Mouse (Mus musculus): ENCODE results near the gene Ryr1.

Ryr1 gene

DNA sequence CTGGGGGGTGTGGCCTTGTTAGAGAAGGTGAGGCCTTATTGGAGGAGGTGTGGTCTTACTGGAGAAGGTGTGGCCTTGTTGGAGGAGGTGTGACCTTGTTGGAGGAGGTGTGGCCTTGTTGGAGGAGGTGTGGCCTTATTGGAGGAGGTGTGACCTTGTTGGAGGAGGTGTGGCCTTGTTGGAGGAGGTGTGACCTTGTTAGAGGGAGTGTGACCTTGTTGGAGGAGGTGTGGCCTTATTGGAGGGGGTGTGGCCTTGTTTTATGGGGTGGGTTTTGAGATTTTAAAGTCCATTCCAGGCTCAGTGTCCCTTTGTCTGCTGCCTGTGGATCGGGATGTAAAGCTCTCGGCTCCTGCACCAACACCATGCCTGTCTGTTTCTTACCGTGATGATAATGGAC is 40.6 kb downstream of the Ryr1 start:
- CTCF ChIA-PET, result no interaction called here

DNA sequence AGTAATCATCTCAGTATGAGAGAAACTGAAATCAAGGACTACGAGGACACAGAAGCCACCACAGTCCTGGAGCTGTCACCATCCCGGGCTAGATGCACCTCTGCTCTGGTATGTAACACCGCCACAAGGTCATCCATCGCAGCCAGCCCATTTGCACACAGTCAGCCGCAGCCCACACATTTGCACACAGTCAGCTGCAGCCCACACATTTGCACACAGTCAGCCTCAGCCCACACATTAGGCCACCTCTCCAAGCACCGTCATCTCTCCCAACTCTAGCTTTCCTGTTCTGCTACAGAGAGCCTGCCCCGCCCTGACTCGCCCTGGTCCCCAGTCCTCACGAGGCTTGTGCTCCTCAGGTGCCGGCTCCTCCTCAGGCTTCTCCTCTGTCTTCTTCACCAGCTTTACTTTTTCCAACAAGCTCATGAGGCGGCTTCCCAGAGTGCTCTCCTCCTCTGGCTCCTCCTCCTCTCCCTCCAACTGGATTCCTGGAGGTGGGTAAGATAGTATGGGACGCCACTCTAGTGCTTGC is 45.5 kb downstream of the Ryr1 start:
- CTCF ChIA-PET, result interaction anchor here (0.7 kb wide), 1 partner anchor 283 kb away, joined by 10 read pairs; no protein-coding TSS in a partner anchor

DNA sequence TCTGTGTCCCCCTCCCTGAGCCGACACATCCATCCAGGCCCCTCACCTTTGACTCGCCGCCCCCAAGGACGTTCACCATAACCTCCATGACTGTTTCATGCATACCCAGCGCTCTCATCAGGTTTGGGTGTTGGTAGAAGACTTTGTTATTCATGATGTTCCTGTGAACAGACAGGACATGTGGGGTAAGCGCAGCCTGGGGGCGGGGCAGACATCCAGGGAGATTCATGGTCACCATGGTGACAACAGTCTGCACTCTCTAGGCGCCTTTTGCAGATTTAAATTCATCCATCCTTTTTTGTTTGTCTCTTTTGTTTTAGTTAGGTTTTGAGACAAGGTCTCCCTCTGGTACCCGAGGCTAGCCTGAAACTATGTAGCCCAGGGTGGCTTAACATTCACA is 48.0 kb downstream of the Ryr1 start:
- CTCF ChIA-PET, result no interaction called here

DNA sequence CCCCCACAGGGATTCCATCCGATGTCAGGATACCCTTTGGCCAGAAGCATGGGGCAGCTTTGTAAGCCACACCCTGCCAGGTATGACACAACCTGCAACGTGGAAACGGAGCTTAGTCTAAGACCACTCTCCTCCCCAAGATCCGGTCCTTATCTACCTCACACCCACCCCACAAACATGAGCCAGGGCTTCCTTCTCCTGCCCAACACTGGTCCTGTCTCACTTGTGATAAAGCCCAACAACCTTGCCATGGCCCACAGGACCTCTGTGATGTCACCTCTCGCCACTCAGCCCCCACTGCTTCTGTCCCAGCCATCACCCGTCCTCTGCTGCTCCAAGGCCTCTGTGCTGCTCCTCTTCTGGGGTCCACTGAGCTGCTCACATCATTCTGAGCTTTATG is 49.8 kb downstream of the Ryr1 start:
- CTCF ChIA-PET, result no interaction called here

DNA sequence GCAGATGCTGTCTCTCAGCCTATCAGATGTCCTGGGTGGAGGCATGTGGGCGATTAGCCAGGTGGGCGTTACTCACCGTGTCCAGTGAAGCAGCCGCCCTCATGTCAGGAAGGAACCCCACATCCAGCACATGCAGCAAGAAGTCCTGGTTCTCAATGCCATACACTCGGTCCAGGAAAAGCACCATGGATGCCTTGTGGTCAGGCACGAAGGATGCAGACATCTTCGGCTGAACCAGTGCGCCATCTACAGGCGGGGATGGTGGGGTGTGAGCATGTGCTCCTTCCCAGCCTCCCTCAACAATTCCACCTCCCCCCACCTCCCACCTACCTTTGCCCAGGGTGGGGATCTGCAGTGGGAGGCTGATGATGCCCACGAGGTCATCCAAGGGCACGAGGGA is 52.3 kb downstream of the Ryr1 start:
- CTCF ChIA-PET, result interaction anchor here (0.6 kb wide), 1 partner anchor 78 kb away, joined by 8 read pairs; no protein-coding TSS in a partner anchor

DNA sequence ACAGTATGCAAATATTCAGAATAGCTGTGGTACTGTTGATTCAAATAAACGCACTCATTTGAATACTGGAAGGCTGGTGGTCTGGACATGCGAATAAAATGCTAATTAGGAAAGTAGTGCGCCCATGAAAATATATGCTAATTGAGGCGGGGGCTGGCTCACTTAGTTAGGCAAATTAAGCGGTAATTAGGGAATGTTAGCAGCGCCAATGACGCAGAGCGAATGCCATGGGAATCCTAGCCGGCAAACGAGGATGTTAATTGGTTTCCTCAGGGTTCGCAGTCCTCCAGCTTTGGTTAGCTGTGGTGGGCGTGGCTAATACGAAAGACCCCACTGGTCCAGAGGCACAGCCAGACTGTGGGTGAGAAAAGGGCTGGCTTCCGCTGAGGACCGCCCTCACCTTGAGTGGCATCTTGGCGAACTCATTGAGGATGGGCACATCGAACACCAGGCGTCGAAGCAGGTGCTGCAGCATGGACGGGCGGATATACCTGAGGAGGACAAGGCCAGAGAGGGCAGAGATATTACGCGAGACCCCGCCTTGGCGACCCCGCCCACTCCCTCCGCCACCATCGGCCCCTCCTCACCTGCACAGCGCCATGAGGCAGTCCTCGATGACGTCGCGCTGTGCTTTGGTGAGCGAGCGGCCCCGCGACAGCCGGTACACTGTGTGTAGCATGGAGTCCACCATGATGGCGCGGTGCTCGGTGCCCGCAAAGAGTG is 53.6 kb downstream of the Ryr1 start:
- CTCF ChIA-PET, result no interaction called here

DNA sequence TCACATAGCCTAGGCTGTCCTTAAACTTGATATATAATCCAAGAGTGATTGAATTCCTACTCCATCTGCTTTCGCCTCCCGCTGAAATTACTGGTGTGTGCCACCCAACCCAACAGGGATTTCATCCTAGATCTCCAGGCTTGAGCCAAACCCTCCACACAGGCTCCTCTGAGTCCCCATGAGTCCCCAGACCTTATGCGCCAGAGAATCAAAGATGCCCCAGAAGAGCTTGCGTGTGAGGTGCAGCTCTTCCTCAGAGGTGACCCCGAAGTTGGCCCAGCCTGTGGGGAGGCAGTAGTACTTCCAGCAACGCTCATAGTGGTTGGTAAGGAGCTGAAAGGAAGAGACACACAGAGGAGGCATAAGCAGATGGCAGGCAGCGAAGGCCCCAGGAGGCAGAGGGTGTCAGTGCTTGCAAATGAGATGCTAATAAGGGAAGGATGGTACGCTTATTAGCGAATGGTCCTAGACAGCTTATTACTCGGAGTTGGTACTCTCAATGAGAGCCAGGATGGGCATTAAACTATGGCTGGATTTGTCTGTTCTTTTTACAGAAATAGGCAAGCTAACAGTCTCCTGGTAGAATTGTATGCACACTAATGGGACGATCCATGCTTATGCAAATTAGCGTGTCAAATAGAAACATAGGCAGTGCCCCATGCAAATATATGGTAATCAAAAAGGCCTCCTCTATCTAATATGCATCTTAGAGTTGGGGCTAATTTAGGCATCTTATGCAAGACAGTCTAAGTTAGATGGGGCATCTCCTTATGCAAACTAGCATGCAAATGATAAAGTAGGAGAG is 54.4 kb downstream of the Ryr1 start:
- CTCF ChIA-PET, result no interaction called here

DNA sequence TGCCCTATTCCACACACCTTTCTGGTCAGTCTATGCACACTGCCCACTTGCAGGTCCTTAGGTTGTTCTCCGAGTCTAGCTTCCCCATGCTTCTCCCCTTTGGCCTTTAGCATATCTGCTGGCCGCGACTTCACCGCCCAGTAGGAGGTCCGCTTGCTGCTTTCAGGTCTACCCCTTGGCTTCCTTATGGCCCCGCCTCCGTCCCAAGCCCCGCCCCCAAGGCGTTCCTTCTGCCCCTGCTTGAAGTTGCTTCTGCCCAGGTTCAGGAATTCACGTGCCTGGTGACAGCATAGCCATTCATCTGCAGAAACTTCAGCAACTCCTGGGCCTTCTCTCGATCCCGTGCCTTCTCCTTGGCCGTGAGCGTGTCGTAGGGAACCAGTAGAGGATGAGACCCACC is 57.2 kb downstream of the Ryr1 start:
- CTCF ChIA-PET, result no interaction called here

DNA sequence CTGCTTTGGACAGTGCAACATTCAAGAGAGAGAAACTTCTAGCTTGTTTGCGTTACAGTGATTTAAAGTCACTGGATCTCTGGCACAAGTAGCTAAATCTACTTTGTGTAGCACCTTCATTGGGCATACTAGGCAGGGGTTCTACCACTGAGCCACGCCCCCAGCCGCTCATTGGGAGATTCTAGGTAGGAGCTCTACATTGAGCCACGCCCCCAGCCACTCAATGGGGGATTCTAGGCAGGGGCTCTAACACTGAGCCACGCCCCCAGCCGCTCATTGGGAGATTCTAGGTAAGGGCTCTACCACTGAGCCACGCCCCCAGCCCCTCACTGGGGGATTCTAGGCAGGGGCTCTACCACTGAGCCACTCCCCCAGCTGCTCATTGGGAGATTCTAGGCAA is 61.5 kb downstream of the Ryr1 start:
- CTCF ChIA-PET, result interaction anchor here (0.5 kb wide), 1 partner anchor 196 kb away, joined by 6 read pairs; no protein-coding TSS in a partner anchor

DNA sequence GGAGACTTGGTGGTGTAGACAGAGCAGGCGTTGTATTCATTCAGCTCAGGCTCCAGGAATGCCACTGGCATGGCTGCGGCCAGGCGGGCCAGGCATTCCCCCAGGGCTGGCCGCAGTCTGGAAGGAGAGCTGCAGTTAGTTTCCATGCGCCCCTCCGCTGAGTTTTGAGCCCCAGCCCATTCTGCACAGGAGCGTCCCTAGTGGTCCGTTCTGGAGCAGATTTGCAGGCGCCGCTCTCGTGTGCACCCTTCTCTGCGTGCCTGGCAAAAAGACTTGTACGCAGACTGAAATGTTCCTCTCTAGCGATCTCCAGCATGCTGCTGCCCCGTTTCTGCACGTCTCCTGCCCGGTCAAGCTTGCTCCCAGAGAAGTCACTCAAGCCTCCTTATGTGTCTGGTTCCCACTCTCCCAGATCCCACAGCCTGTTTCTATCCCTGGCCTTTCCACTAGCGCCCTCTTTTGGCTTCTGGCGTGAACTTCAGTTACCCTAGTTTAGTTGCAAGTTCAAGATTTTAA is 63.4 kb downstream of the Ryr1 start:
- CTCF ChIA-PET, result no interaction called here

DNA sequence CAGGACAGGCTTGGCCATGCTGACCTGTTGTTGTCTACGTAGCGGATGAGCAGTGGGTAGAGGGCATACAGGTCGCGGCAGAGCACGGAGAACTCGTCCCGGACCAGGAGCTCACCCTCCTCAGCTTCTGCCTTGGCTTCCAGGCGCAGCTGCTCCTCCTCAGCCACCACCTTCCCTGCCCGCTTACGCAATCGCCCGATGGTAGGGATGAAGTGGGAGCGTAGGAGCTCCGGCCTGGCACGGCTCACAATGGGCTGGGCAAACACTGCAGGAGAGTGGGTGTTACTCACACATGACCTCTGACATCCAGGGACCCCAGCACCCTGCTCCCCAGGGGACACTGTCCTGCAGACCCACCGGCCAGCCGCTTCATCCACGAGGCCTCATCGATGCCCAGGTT is 65.5 kb downstream of the Ryr1 start:
- CTCF ChIA-PET, result no interaction called here

DNA sequence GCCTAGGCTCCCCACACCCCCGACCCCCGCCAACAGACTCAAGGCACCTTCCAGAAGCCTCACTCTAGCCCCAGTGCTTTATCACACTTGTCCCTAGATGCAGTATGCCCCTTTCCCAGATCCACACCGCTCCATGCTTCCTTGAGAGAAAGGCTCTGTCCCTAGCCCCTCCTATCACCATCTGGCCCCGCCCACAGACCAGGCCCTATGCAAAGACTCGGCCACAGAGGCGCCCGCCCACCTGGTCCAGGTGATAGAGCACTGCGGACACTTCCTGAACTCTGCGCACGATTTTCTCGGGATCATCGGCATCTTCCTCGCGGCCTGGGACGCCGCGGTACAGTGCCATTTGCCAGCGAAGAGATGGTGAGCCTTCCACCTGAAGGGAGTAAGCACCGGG is 72.2 kb downstream of the Ryr1 start:
- CTCF ChIA-PET, result no interaction called here

DNA sequence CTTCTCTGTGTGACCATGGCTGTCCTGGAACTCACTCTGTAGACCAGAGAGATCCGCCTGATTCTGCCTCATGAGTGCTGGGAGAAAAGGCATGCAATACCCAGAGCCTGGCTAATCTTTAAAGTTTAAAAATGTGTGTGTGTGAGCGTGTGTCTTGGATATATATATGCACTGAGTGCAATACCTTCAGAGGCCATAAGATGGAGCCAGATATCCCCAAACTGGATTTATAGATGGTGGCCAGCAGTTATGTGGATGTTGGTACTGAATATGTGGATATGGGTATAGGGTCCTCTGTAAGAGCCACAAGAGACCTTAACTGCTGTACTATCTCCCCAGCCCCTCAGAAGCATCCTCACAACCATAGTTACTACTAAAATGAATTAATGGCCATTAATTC is 74.2 kb downstream of the Ryr1 start:
- CTCF ChIA-PET, result no interaction called here

DNA sequence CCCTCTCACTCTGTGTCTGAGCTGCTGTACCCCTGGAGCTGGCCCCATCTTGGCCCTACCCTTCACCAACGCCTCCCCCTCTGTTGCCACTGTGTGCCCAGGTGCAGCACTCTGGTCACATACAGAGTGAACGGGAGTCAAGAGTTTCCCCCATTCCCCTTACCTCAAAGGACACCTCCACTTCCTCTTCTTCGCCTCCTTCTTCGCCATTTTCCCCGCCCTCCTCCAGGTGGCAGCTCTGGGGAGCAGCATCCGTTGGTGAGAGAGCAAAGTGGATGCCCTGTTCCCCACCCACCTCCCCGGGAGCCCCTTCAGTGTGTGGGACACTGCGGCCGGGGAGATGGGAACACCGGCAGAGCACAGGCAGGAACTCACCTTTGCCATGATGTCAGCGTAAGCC is 76.4 kb downstream of the Ryr1 start:
- CTCF ChIA-PET, result no interaction called here

DNA sequence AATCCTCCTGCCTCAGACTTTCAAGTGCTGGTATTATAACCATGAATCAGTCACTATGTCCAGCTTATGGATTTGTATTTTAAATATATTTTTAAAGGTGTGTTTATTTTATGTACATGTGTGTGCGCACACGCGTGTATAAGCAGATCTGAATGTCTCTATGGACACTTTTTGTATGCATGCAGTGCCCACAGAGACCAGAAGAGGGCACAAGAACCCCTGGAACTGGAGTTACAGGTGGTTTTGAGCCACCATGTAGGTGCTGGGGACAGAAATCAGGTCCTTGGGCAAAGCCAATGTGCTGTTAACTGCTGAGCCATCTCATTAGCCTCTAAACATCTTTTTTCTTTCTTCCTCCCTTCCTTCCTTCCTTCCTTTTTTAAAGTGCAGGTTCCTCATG is 76.9 kb downstream of the Ryr1 start:
- CTCF ChIA-PET, result no interaction called here

DNA sequence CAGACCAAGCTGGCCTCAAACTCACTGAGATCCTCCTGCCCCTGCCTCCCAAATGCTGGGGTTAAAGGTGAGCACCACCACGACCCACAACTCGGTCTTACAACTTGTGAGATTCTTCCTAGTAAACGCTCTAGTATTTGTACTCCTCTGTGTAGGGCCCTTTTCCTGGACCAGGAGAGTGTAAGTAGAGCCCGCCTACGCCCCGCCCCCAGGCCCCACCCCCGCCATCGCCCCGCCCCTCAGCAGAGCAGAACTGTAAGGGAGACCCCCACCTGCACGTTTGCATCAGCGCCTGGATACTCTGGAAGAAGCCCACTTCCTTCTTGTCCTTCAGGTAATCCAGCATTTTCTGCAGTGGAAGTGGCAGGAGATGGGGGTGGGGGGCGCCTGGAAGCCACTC is 78.4 kb downstream of the Ryr1 start:
- CTCF ChIA-PET, result interaction anchor here (0.6 kb wide), 1 partner anchor 531 kb away, joined by 7 read pairs; no protein-coding TSS in a partner anchor

DNA sequence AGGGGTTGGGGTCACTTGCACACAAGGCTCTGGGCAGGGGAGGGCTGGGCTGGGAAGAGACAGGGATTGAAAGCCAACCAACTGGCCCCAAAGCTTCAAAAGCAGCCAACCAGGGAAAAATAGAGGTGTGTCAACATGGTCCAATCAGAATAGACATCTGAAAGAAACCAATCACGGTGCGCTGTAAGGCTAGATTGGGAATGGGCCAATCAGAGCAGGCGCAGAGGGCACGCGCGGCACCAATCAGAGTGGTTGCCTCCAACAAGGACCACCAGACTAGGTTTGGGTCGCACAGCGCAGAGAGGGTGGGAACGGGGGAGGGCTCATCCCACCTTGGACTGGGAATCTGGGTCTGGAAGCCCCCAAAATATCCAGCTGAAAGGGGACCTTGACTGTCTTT is 80.7 kb downstream of the Ryr1 start:
- CTCF ChIA-PET, result interaction anchor here (0.6 kb wide), 1 partner anchor 377 kb away, joined by 4 read pairs; no protein-coding TSS in a partner anchor

DNA sequence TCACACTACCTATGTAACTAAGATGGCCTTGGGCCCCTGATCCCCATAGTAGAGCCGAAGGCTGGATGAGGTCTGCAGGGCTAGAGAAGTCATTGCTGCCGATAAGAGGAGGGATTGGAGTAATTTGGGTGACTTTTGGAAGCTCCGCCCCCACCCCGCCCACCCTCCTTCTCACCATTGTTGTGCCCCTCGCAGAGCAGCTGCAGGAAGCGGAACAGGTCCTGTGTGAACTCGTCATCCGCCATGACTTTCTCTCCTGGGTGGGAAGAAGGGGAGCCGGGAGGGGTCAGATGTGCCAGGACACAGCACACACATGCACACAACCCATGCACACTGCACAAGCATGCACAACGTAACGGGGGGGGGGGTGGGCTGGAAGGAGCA is 81.3 kb downstream of the Ryr1 start:
- CTCF ChIA-PET, result no interaction called here

DNA sequence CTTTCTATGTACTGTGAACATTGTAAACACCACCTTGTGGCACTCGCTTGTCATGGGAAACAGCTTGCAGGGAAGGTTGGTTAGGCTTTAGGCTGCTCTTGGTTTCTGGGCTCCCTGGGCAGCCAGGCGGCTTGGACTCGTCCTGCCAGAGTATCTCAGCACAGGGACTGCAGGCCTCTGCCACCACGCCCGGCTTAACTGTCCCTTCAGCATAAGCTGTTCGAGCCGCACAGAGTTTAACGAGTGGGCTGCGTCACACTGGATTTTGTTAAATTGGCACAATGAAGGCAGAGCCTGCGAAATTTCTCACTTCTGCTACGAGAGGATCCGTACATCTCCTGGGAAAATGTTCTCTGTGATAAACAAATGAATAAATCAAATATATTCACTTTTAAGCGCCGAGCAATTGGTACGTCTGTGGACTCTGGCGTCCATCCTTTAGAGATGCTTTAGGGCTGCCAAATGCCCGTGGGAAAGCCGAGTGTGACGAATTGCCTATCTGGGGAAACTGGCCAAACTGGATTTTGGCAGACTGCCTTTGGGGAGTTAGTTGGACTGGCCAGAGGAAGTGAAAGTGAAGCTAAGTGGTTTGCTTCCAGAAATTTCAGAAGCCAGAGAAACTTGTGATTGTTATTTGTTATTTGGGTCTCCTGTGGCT is 81.8 kb downstream of the Ryr1 start:
- CTCF ChIA-PET, result no interaction called here

DNA sequence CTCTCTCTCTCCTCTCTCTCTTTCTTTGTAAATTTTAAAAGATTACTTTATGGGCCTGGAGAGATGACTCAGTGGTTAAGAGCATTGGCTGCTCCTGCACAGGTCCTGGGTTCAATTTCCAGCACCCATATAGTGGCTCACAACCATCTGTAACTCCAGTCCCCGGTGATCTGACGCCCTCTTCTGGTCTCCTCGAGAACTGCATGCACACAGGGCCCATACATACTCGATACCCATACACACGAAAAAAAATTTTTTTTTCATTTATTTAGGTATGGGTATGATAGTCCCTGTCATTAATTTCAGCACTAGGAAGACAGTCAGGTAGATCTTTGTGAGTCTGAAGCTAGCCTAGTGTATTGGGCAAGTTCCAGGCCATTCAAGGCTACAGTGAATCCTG is 83.8 kb downstream of the Ryr1 start:
- CTCF ChIA-PET, result interaction anchor here (0.5 to 1.1 kb wide), 2 partner anchors 85 to 215 kb away, joined by 3 read pairs; no protein-coding TSS in a partner anchor

DNA sequence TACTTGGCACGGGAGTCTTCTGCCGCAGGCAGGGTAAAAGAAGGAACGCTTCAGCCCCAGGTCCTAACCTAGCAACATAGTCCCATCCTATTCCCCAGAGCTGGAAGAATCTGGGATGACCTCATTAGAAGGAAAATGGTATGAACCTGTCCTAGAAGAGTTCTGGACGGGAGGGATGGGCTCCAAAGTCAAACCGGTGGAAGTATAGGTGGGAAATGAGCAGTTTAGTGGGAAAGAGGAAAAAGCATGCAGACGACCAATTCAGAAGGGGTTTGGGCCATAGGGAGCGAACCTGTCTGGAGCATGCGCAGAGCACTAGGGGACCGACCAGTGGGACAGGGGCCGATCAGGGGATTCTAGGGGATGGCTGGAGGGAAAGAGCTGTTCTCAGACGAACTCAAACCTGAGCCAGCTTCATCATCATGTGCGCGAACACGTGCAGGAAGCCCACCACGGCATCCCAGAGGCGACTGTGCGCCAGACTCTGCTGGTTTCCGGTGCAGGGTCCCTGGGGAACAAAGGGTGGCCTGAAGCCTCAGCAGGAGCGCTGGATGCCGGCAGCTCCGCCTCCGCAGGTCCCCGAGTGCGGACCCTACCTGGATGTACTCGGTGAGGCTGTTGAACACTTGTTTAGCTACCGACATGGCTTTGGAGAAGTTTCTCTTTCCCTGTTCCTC is 84.9 kb downstream of the Ryr1 start:
- CTCF ChIA-PET, result interaction anchor here (0.6 to 1.4 kb wide), 5 partner anchors 15 to 81 kb away, joined by 3 to 6 read pairs (median 3); partner anchors contain the start of genes Eif3k and Map4k1
